Mouse (Mus musculus) forebrain, embryonic 13.5 days (tissue): Measurements from ENCODE around the gene Stc2. TPM values are rescaled to one million over a fixed set of nuclear protein-coding genes. Genes with fewer than 3 reads are reported as not detected.

Experiments used
- ATAC-seq: fragments of 200-750 bp; cut with Nextera tagmentation; 2 replicates; pipeline ENCODE4 v1.8.0; 2017
- H3K27ac ChIP-seq: fragments of 300-500 bp; sonication (generic); 2 replicates; pipeline ENCODE4 v1.5.1; 2015; ENCODE audit warnings: inconsistent platforms, mild to moderate bottlenecking, moderate library complexity
- H3K27me3 ChIP-seq: fragments of 300-500 bp; sonication (generic); 2 replicates; pipeline ENCODE4 v1.6.1; 2015; ENCODE audit warnings: mild to moderate bottlenecking, inconsistent platforms
- H3K36me3 ChIP-seq: fragments of 300-500 bp; sonication (generic); 2 replicates; pipeline ENCODE4 v1.6.1; 2015; ENCODE audit warnings: mild to moderate bottlenecking, inconsistent platforms; ENCODE audit not compliant: poor library complexity, severe bottlenecking
- H3K4me1 ChIP-seq: fragments of 300-500 bp; sonication (generic); 2 replicates; pipeline ENCODE4 v1.6.1; 2015; ENCODE audit warnings: inconsistent platforms
- H3K4me2 ChIP-seq: fragments of 300-500 bp; sonication (generic); 2 replicates; pipeline ENCODE4 v1.6.1; 2015; ENCODE audit warnings: inconsistent platforms, mild to moderate bottlenecking, moderate library complexity
- H3K4me3 ChIP-seq: fragments of 300-500 bp; sonication (generic); 2 replicates; pipeline ENCODE4 v1.5.1; 2015; ENCODE audit warnings: mild to moderate bottlenecking, inconsistent platforms
- H3K9ac ChIP-seq: fragments of 300-500 bp; sonication (generic); 2 replicates; pipeline ENCODE4 v1.6.1; 2015; ENCODE audit warnings: mild to moderate bottlenecking, inconsistent platforms
- H3K9me3 ChIP-seq: fragments of 300-500 bp; sonication (generic); replicated peaks from 2 replicates; pipeline ENCODE4 v1.6.1; 2016; ENCODE audit warnings: inconsistent platforms
- WGBS: fragments of 180-500 bp; shearing (Covaris S2); methylation state at CpG from one replicate; pipeline ENCODE4 v1.1.7; 2015; 5-methylcytosine and 5-hydroxymethylcytosine counted together
- polyA plus RNA-seq: library from polyadenylated mRNA; unstranded; fragments of >200 nt; fragmentation: Nextera tagmentation; extraction: Ambion mirVana; gene quantifications from 2 replicates; pipeline ENCODE4 v1.2.1, GENCODE M21; 2015

Gene Stc2
- polyA plus RNA-seq, 1 experiment from 2014 or later, result 0.88 TPM

DNA sequence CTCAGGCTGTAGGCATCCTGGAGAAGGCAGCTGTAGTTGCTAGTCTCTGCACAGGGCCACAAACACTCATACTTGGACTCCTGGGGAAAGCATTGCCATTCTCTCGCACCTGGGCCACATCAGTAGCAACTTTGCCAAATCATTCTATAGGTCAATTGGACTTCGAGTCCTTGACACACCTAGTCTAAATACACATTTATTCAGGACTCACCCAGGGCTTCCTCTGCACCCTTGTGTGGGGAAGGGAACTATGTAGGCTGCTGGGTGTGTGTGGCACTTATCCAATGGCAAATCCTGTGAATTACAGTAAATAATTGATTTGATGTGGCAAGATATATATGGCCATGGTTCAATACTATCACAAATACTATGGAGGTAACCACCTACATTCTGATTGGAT, 14.1 kb upstream of the Stc2 start:
- Histone ChIP-seq H3K36me3 (no peaks in the 10 kb centered on the region), H3K4me3 (no peak overlapping the region), H3K27ac (no peak overlapping the region), H3K4me1 (no peaks in the 10 kb centered on the region), H3K27me3 (no peaks in the 10 kb centered on the region), H3K4me2 (no peak overlapping the region), H3K9ac (no peak overlapping the region), H3K9me3 (no peaks in the 10 kb centered on the region)
- ATAC-seq, result no peak
- WGBS, result 88% methylated on average over 2 of the region's 2 CpGs

DNA sequence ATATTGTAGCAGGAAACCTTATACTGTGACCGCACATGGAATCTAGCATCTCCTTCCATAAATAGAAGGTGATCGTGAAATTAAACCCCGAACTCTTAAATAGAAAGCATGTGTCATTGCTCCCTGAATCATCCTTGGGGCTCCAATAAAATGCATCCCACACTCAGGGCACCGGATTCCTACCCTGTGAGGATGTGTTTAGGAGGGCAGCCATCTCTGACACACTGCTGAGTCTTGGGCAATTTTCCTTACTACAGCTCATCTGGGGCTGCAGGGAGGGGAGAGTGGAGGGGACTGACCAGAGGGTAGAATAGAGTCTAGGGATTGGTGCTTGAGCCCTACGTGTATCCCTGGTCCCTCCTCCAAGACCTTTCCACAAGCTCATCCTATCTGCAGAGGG, 12.3 kb upstream of the Stc2 start:
- no peak overlapping the region for H3K27ac ChIP-seq
- ATAC-seq, result no peak

DNA sequence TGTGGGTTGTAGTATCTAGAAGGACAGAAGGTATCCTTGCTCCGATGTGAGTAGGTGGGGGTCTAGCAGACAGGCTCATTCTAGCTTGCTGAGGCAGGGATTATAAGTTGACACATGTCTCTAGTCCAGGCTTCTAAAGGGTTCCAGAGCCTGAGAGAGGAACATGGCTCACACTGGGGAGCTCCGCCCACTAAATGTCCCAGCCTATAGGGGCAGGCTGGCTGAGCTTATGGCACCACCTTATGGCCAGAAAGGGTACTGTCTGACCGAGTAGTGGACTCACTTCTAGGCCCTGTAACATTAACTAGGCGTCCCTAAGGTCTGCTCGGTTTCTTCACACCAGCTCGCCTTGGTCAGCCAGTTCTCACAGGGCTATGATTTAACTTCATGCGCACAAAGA, 3.6 kb upstream of the Stc2 start:
- H3K4me1 ChIP-seq, result peaks cover 15% of the 10 kb centered on the region
- H3K4me2 ChIP-seq, result no peak overlapping the region
- no peaks in the 10 kb centered on the region for H3K36me3 ChIP-seq
- no peak overlapping the region for H3K4me3 ChIP-seq
- no peak overlapping the region for H3K9ac ChIP-seq
- peaks cover 33% of the 10 kb centered on the region for H3K27me3 ChIP-seq
- no peaks in the 10 kb centered on the region for H3K9me3 ChIP-seq
- WGBS, result 61% methylated on average over 7 of the region's 7 CpGs
- H3K27ac ChIP-seq, result no peak overlapping the region
- no peak for ATAC-seq

More for the DNA sequence above, 12.3 kb upstream of the Stc2 start:
- 88% methylated on average over 5 of the region's 5 CpGs for WGBS
- H3K4me2 ChIP-seq, result no peak overlapping the region
- H3K27me3 ChIP-seq, result no peaks in the 10 kb centered on the region
- H3K4me3 ChIP-seq, result no peak overlapping the region
- H3K9ac ChIP-seq, result no peak overlapping the region
- no peaks in the 10 kb centered on the region for H3K9me3 ChIP-seq
- no peaks in the 10 kb centered on the region for H3K36me3 ChIP-seq
- H3K4me1 ChIP-seq, result no peaks in the 10 kb centered on the region

DNA sequence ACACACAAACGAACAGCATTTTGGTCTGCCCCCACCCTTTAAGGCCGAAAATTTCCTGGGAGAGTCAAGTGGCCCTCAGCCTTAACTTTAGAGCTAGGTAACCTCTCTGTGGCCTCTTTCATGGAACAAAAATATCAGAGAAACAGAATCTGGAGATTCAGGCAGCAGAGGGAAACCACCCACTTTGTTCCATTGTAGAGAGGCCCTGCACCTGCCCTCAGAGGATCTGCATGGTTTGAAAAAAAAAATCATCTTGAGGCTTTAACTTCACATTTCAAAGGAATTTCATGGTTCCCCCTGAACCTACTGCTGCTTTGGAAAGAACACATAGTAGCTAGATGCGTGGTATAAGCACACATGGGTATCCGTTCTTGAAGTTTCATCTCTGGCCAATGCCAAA, 2.3 kb upstream of the Stc2 start:
- H3K9me3 ChIP-seq, result no peaks in the 10 kb centered on the region
- H3K36me3 ChIP-seq, result no peaks in the 10 kb centered on the region
- H3K4me3 ChIP-seq, result no peak overlapping the region
- ATAC-seq, result no peak
- peaks cover 20% of the 10 kb centered on the region for H3K4me1 ChIP-seq
- H3K4me2 ChIP-seq, result no peak overlapping the region
- H3K9ac ChIP-seq, result no peak overlapping the region
- H3K27ac ChIP-seq, result no peak overlapping the region
- WGBS, result 80% methylated on average over 4 of the region's 4 CpGs
- H3K27me3 ChIP-seq, result peaks cover 33% of the 10 kb centered on the region

DNA sequence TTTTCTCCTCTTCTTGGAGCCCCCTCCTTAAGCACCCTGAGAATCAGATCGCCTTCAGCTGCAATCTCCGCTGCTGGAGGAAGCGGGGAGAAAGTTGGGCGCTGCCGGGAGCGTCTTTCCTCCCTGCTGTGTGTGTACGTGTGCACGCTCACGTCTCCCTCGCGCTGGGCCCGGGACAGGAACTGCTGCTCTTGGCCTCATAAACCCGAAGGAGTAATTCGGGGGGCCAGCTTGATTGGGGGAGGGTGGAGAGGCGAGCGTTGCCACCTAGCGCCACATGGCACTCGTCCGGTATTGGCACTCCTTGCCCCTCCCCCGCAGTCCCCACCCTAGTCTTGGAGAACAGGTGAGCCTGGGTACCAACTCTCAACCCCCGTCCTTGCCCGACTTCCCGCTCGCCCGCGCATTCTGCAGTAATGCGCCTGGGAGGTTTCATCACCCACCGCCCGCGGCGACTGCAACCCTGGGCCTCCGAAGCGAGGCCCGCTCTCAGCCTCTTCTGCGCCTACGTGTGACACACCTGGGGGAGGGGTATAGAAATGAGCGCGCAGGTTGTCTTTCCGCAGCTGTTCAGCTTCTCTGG, 1.5 kb upstream of the Stc2 start:
- no peaks in the 10 kb centered on the region for H3K9me3 ChIP-seq
- no peak overlapping the region for H3K27ac ChIP-seq
- H3K36me3 ChIP-seq, result no peaks in the 10 kb centered on the region
- H3K4me3 ChIP-seq, result peak overlapping the region; percentile 60
- ATAC-seq, result no peak
- peaks cover 20% of the 10 kb centered on the region for H3K4me1 ChIP-seq
- H3K9ac ChIP-seq, result no peak overlapping the region
- WGBS, result under 1% methylated on average over 39 of the region's 39 CpGs
- peaks cover 33% of the 10 kb centered on the region for H3K27me3 ChIP-seq
- peak overlapping the region; percentile 99 for H3K4me2 ChIP-seq

DNA sequence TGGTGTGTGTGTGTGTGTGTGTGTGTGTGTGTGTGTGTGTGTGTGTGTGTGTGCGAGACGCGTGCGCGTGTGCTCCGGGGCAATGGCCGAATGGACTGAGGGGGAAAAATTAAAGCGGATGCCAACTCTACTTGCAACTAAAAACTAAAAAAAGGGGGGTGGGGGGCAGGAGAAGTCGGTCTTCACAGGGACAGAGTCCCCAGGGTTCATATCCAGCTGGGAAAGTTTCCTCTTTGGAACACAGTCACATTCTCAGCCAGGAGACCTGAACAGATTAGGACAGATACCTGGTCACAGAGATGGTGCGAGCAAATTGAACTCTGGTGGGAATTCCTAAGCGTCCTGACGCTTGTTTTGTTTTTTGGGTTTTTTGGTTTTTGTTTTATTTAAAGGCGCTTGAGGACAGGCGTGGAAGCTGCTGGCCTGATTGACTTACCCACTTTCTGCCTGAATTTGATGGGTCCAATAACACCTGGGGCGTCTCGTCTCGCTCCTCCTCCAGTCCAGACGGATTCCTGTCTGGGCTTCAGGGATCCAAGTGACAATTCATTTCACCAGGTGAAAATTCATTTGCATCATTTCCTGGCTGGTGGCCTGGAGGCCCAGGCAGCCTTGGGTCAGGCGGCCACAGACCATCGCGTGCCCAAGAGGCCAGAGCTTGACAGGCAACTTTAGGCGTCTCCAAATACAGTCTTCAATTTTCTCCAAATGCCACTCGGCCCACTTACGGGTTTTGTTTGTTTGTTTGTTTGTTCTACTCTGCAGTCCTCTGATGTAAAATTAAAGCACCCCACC, 759 bp upstream of the Stc2 start:
- H3K9ac ChIP-seq, result no peak overlapping the region; the same call in 1 of the 2 replicates
- H3K27me3 ChIP-seq, result peaks cover 33% of the 10 kb centered on the region
- H3K27ac ChIP-seq, result no peak overlapping the region
- 2% methylated on average over 24 of the region's 24 CpGs for WGBS
- H3K4me1 ChIP-seq, result peaks cover 20% of the 10 kb centered on the region
- peak; percentile 23; the same call in 1 of the 2 replicates for ATAC-seq
- H3K36me3 ChIP-seq, result no peaks in the 10 kb centered on the region
- peak overlapping the region; percentile 99 for H3K4me2 ChIP-seq
- H3K9me3 ChIP-seq, result no peaks in the 10 kb centered on the region
- peak overlapping the region; percentile 60 for H3K4me3 ChIP-seq

DNA sequence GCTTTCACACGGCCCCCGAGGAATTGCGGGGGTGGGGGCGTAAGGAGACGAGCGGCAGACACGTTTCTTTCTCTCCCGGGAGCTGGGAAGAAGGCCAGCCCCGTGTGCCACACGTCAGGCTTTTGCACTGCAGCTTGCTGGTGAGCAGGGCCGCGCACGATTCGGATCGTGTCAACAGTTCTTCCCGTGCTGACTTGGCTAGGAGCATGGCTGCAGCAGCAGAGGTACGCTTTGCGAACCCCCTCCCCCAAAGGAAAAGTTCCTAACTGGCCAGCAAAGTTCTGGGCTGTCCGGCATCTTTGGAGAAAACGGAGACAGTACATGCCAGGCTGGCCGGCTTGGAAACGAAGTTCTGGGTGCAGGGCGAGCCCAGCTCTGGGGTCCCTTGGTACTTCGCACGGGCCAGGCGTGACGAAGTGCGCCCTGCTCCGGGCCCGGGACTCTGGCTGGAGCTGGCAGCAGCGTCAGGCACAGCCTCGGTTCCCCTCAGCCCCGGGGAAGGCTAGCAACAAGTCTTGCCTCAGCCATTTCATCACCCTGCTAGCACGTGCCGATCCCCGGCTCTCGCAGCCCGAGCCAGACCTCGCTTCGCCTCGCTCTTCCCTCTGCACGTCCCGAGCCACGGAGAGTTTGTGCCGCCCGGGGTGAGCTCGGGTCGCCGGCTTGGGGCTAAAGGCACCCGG, 768 bp downstream of the Stc2 start:
- Histone ChIP-seq H3K4me2 (peak overlapping the region; percentile 99), H3K27me3 (peaks cover 30% of the 10 kb centered on the region), H3K9me3 (no peaks in the 10 kb centered on the region), H3K4me1 (peaks cover 20% of the 10 kb centered on the region), H3K9ac (peak overlapping the region; percentile 49), H3K36me3 (no peaks in the 10 kb centered on the region), H3K27ac (no peak overlapping the region), H3K4me3 (peak overlapping the region; percentile 60)
- ATAC-seq, result peak; percentile 74
- WGBS, result under 1% methylated on average over 49 of the region's 50 CpGs

DNA sequence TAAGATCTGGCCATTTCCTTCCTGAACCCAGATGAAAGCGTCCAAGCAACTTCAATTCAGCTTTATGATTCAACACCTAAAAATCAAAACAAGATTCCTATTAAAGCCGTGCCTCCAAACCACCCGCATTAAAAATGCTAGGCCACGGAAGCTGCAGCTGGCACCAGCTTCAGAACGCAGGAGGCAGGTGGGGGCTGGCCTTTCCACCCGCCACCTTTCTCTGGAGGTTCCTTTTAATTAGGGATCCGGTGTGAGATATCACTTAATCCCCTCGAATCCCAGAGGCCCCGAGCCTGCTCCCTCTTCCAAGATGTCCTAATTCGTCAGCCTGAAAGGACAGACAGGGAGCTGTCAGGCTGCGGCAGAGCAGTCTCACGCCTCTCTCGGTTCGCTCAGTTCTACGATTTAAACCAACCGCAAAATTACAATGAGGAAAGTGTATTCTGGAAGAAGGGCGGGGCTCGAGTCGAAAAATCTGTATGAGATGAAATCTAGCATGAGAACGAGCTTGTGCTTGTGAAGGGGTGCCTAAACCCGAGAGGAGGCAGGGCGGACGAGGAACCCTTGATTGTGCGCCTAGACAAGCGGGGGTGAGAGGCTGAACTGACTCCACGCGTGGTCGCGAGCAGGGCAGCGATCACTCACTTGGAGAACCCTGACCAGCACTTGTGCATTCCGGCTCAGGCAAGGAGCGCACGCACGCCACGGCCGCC, 1.5 kb downstream of the Stc2 start:
- Histone ChIP-seq H3K4me3 (peak overlapping the region; percentile 60), H3K9me3 (no peaks in the 10 kb centered on the region), H3K4me2 (peak overlapping the region; percentile 99), H3K27ac (no peak overlapping the region), H3K27me3 (peaks cover 30% of the 10 kb centered on the region), H3K4me1 (peaks cover 20% of the 10 kb centered on the region), H3K36me3 (no peaks in the 10 kb centered on the region), H3K9ac (peak overlapping the region; percentile 49)
- 1% methylated on average over 36 of the region's 36 CpGs for WGBS
- ATAC-seq, result peak; percentile 20; the same call in 1 of the 2 replicates

DNA sequence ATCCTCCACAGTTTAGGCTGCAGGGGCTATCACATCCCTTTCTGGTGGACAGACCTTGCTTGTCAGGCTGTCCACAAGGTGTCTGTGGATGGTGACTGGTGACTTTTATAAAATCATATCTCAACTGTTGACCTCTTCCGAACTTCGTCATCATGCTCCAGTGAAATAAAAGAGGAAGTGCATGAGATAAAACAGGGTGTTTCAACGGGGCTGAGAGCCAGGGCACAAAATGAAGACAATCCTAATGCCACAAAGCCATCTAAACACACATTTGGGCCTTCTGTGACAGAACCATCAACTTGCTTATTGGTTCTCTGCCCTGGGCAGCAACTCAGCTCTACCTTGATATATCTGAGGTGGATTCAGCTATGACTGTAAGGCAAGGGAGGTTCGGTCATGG, 3.0 kb downstream of the Stc2 start:
- 95% methylated on average over 4 of the region's 4 CpGs for WGBS
- H3K36me3 ChIP-seq, result no peaks in the 10 kb centered on the region
- no peaks in the 10 kb centered on the region for H3K9me3 ChIP-seq
- H3K9ac ChIP-seq, result no peak overlapping the region
- H3K4me3 ChIP-seq, result no peak overlapping the region
- H3K4me2 ChIP-seq, result no peak overlapping the region
- H3K27me3 ChIP-seq, result peaks cover 15% of the 10 kb centered on the region
- peaks cover 20% of the 10 kb centered on the region for H3K4me1 ChIP-seq
- H3K27ac ChIP-seq, result no peak overlapping the region
- ATAC-seq, result no peak

DNA sequence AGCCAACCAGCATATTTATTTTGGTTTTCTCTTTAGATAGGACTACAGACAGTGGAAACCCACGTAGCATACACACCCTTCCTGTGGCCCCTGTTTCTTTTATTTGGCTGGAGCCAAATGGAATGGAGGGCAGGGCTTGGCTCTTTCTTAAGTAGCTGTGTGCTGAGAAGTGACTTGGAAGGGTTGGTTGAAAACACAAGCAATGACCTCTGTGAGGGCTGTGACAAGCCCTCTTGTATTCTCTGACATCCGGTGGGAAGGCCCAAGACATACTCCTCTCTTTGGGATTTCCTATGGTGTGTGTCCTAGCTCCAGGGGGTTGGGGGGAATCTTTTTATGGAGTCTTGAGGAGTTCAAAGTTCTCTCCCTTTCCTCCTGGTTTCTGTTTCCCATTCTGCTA, 3.5 kb downstream of the Stc2 start:
- WGBS, result 79% methylated on average over 2 of the region's 2 CpGs

DNA sequence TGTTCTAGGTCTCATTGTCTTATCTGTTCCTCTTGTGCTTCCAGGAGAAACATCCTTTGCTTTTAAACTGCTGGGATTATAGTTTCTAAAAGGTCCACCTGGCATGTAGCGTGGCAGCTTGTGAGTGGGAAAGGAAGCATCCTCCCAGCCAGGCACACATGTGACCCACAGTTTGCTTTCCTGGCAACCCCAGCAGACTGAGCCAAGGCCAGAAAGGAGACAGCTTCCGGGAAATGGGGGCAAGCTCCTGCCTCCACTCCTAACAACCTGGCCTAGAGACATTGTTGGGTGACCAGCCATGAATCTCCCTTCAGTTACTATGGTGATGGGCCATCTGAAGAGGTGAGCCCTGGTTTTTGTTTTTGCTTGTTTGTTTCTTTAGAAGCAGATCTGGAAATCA, 3.9 kb downstream of the Stc2 start:
- H3K27ac ChIP-seq, result no peak overlapping the region
- no peak overlapping the region for H3K4me3 ChIP-seq
- ATAC-seq, result no peak
- H3K4me1 ChIP-seq, result peaks cover 12% of the 10 kb centered on the region
- H3K36me3 ChIP-seq, result no peaks in the 10 kb centered on the region
- no peak overlapping the region for H3K9ac ChIP-seq
- WGBS, result 93% methylated on average over 2 of the region's 2 CpGs
- H3K27me3 ChIP-seq, result peaks cover 7% of the 10 kb centered on the region
- H3K9me3 ChIP-seq, result no peaks in the 10 kb centered on the region
- no peak overlapping the region for H3K4me2 ChIP-seq

More for the DNA sequence above, 3.5 kb downstream of the Stc2 start:
- Histone ChIP-seq H3K4me1 (peaks cover 16% of the 10 kb centered on the region), H3K9me3 (no peaks in the 10 kb centered on the region), H3K36me3 (no peaks in the 10 kb centered on the region), H3K9ac (no peak overlapping the region), H3K4me2 (no peak overlapping the region), H3K4me3 (no peak overlapping the region), H3K27ac (no peak overlapping the region), H3K27me3 (peaks cover 11% of the 10 kb centered on the region)
- no peak for ATAC-seq

DNA sequence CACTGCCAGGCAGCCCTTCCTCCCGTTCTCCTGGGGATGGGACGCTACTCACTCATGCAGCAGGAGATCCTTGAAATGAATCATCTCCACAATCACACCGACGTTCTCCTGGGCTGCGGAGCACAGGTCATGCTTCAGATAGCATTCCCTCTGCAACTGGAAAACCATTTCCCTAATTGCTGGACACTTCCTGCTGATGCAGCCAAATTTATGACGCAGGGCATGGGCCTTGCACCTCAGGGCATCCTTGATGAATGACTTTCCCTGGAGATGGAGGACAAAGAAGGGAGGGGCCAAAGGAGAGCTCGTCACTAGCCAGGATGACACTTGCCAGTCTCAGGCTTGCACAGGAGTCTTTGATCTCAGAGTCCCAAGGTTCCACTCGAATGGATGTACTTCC, 4.6 kb downstream of the Stc2 start:
- 83% methylated on average over 8 of the region's 8 CpGs for WGBS

More for the DNA sequence above, 4.6 kb downstream of the Stc2 start:
- Histone ChIP-seq H3K27me3 (no peaks in the 10 kb centered on the region), H3K9me3 (no peaks in the 10 kb centered on the region), H3K4me1 (peaks cover 5% of the 10 kb centered on the region), H3K4me2 (no peak overlapping the region), H3K36me3 (no peaks in the 10 kb centered on the region), H3K4me3 (no peak overlapping the region), H3K27ac (no peak overlapping the region), H3K9ac (no peak overlapping the region)
- ATAC-seq, result no peak
